Mouse (Mus musculus) kidney, postnatal 10 days (tissue): ENCODE results near the gene Lamb3.

Source experiments
- DNase-seq: peaks from one replicate; pipeline ENCODE4 v3.0.0; 2021; ENCODE audit warnings: mixed read lengths

Gene Lamb3

DNA sequence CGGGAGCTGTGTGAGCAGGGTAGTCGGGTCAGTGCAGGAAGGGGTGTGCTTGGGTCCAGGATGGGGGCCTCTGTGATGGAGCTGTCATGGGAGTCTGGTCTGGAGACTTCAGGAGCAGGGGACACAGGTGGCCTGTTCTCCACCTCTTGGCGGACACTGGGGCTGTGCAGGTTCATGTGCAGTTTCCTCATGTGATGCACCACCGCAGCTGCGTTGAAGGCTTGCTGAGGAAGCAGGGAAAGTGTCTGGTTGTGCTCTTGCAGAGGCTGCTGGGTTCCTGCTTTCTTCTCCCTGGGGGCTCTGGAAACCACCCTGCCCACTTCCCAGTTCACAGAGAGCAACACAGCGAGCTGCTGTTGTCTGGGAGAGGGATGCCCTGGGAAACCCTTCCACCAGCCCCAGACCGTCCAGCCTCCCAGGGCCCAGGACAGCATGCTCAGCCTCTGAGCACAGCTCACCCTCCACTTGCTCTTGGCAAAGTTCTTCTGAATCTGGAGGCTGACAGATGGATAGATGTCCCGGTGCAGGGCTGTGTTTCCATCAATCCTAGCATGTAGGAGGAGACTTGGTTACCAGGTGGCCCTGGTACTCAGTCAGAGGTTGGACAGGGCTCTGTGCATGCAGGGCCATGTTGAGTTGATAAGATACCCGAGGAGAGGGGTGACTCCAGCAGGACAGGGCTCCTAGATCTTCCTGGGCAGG, 140.9 kb downstream of the Lamb3 start:
- no peak for DNase-seq

GRCm38 (mm10) chr1:193349702-193350545, 142.4 kb downstream of the Lamb3 start:
- DNase-seq: no peak

DNA sequence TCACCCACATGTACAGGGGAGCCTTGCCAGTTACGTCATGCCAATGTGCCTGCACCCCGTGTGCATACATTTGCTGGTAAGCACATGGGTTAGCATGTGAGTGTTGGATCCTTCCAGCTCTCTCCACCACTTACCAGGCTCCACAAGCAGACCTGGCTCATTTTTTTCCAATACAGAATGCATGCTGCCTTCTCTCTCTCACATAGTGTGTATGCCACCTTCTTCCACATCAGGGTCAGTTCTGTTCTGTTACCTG, 143.0 kb downstream of the Lamb3 start:
- DNase-seq: no peak

DNA sequence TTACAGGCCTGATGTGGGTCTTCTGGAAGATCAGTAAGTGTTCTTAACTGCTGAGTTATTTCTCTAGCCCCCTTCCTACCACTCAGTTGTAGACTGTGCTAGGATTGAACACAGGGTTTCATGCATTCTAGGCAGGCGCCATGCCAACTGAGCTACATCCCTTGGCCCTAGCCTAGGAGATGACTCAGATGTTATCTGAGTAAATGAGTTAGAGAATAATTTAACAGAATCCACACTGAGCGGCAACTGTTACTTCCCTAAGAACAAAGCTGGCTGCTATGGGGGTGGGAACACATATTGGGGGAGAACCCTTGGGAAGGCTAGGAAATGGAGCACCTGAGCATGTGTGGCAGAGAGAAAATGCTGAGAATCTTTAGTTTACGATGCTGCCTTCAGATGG, 144.1 kb downstream of the Lamb3 start:
- peak; percentile 62 for DNase-seq

DNA sequence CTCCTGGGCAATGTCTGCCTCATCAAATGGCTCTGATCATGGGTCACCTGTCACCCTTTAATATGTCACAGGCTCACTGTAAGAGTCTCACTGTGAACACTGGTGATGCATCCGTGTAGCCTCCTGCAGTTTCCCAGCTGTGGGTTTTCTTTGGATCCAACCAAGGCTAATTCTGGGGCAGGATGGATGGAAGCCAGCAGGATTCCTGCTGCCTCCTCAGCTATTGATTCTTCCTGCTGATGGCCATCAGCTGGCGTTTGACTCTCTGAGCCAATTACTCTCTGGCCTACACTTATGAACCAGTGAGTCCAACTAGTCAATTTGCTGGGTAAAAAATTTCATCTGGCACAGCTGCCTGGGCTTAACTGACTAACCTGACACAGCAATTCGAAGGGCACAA, 151.7 kb downstream of the Lamb3 start:
- DNase-seq: peak; percentile 50

DNA sequence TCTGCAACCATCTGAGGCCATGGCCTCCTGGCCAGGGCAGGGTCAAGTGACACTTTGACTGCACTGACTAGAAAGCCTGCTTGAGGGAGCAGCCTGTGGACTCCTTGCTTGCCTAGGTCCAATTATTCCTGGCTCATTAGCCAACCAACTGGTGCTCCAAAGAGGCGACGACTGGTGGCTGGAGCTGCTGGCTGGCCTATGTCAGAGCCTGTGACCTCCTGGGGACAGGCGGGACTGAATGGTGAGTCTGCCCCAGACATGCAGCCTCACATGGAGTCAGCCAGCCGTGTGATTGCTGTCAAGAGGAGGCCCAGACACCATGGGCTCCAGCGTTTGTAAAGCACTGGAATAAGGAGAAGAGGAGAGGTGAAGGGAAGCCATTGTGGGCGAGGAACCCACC, 153.7 kb downstream of the Lamb3 start:
- no peak for DNase-seq

GRCm38 (mm10) chr1:193362078-193362477, 154.6 kb downstream of the Lamb3 start:
- no peak for DNase-seq

GRCm38 (mm10) chr1:193363801-193364231, 156.3 kb downstream of the Lamb3 start:
- peak; percentile 75 for DNase-seq

GRCm38 (mm10) chr1:193368055-193368454, 160.6 kb downstream of the Lamb3 start:
- peak; percentile 21 for DNase-seq

- no peak for DNase-seq
Measured at GRCm38 (mm10) chr1:193369091-193369490, 161.6 kb downstream of the Lamb3 start.

DNA sequence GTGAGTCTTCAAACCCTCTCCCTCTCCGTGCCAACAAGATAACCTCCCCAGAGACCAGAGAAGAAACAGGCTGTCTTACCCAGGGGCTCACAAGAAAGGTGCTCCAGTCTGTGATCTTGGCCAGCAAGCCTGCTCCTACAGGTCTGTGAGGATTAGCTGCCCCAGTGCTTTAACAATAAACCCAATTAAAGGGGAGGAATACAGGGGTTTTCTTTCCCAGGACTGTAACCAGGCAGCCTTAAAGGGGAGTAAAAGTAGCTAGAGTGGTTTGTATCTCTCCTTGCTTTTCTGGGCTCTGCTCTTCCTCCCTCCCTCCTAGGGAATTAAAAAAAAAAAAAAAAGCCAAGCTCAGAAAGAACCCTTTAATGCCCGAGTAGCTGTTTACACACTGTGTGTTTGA, 162.6 kb downstream of the Lamb3 start, which contains the start of gene Camk1g:
TSS of gene Camk1g (minus strand) at position 203 of the 400 bp plus-strand sequence.
- peak; percentile 45 for DNase-seq

DNA sequence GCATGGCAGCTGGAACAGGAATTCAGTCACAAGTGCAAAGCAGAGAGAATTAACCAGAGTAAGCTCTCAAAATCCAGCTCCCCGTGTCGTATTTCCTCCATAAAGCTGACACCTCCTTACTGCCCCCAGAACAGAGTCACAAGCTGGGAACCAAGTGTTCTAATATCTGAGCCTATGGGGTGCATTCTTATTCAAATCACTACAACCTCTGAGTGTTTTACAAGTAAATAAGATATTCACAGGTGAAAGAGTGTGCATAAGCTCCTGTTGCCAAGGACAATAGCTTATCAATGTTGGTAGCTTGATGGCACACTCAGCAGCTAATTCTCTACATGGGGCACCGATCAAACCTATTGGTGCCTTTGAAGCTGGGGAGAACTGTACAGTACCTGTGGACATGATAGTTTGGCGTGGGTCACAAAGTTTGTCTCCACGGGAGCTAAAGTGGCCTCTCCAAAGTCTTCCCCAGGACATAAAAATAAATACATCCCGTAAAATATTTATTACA, 166.5 kb downstream of the Lamb3 start:
- no peak for DNase-seq

- DNase-seq: peak; percentile 68
Measured at GRCm38 (mm10) chr1:193376478-193377134, 169.1 kb downstream of the Lamb3 start.

- DNase-seq: no peak
Measured at GRCm38 (mm10) chr1:193379634-193380033, 172.1 kb downstream of the Lamb3 start.

GRCm38 (mm10) chr1:193380877-193381276, 173.4 kb downstream of the Lamb3 start:
- no peak for DNase-seq

GRCm38 (mm10) chr1:193381597-193382404, 174.3 kb downstream of the Lamb3 start:
- peak; percentile 31 for DNase-seq

- peak; percentile 61 for DNase-seq
Measured at GRCm38 (mm10) chr1:193382435-193382834, 174.9 kb downstream of the Lamb3 start.

GRCm38 (mm10) chr1:193382841-193383462, 175.5 kb downstream of the Lamb3 start:
- DNase-seq: peak; percentile 72

- DNase-seq: peak; percentile 93
Measured at GRCm38 (mm10) chr1:193386136-193386535, 178.6 kb downstream of the Lamb3 start.

DNA sequence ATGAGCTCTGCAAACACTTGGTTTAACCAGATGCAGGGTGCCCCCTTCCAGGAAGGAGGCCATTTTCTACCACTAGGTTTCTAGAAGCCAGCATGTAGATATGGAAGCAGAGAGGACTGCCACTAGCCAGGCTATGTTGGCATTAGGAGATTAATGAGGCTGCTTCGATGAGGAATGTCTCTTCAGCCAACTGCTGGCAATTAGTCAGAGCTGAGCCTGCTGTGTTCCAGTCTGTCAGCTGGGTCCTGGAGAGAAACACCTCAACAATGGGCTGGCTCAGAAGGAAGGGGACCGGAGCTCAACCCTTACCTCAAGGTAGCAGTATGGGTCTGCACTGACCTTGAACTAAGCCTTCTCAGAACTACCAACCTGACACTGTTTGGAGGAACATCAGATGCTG, 179.7 kb downstream of the Lamb3 start:
- no peak for DNase-seq

- no peak for DNase-seq
Measured at GRCm38 (mm10) chr1:193389505-193389904, 182.0 kb downstream of the Lamb3 start.

GRCm38 (mm10) chr1:193390004-193390403, 182.5 kb downstream of the Lamb3 start:
- DNase-seq: no peak
